Mouse (Mus musculus) liver, adult 2 months (tissue): Measurements from ENCODE around the gene Mapk8ip3.

ENCODE experiments used
- CTCF ChIP-seq: fragments of 200-500 bp; IDR thresholded peaks from 2 replicates; pipeline ENCODE4 v1.5.1; 2011; ENCODE audit warnings: low read depth, low read length, control low read depth
- POLR2A ChIP-seq: fragments of 200-500 bp; IDR thresholded peaks from 2 replicates; pipeline ENCODE4 v1.6.1; 2011; ENCODE audit warnings: low read length, control low read depth; ENCODE audit not compliant: insufficient read depth; ENCODE audit errors: extremely low read depth

DNA sequence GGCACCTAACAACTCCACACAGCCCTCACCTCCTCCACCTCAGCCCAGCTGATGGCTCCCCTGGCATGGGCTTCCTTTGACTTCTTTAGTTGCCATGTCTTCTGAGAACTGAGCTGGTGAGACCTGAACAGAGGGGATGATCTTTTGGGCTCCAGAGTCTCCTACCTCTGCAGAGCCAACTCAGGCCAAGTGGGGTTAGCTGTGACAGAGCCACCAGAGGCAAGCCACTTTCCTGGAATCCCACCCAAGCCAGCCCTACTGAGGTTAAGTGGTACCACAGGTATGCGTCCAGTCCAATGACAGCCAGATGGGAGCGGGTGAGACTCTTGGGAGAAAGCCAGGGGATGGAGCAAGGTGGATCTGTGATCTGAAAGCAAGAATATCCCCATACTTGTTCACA lies 43.5 kb downstream of the Mapk8ip3 start:
- TF ChIP-seq CTCF (no peak), POLR2A (no peak)
